Mouse (Mus musculus): ENCODE data around the gene Btbd35f26. TPM values are rescaled to one million over a fixed set of nuclear protein-coding genes. Genes with fewer than 3 reads are reported as not detected.
"Not testable (repeated sequence)": the region's sequence is repeated elsewhere in the genome, so short reads cannot be mapped to it uniquely, and the experiment has no call there.

Gene Btbd35f26
- total RNA-seq (2021) = not detected
- long read RNA-seq, experiment 1 = 0 reads
- long read RNA-seq, experiment 2 = 0 reads

GRCm38 (mm10) chrX:31336154-31336553, at the start of gene Btbd35f26:
Gene Btbd35f26, plus strand, starts transcription at chrX:31336454.
- not testable (repeated sequence) for DNase-seq

DNA sequence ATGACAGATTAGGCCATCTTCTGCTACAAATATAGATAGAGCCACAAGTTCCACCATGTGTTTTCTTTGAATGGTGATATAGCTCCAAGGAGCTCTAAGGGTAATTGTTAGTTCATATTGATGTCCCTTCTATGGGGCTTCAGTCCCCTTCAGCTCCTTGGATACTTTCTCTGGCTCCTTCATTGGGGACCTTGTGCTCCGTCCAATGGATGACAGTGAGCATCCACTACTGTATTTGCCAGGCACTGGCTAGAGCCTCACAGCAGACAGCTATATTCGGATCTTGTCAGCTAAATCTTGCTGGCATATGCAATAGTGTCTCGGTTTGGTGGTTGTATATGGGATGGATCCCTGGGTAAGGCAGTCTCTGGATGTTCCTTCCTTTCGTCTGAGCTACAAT, 5.7 kb downstream of the Btbd35f26 start:
- DNase-seq = not testable (repeated sequence)

- DNase-seq = not testable (repeated sequence)
These were observed 47.6 kb downstream of the Btbd35f26 start, which contains the start of gene Btbd35f19 for GRCm38 (mm10) chrX:31383818-31384217. Gene Btbd35f19, minus strand, starts transcription at chrX:31383918.

Other genes starting within 250 kb of the Btbd35f26 start
- not detected for gene Btbd35f29, start 218.8 kb upstream of the Btbd35f26 start, total RNA-seq (2021)
- gene Spin2f, start 82.6 kb upstream of the Btbd35f26 start, total RNA-seq (2021) = not detected
- not detected for gene Btbd35f19, start 47.5 kb downstream of the Btbd35f26 start, total RNA-seq (2021)
- not detected for gene Gm21883, start 237.8 kb downstream of the Btbd35f26 start, total RNA-seq (2021)

All from adrenal gland, postnatal 10 days (tissue).